ENCODE assay signal across 8 mouse cellular contexts in genomic region chr7:44375207-44375606, GRCm38 (mm10). TPM values are rescaled to one million over a fixed set of nuclear protein-coding genes. Genes with fewer than 3 reads are reported as not detected.
A peak's percentile ranks its signal among the peaks of the same experiment; 100 is the strongest.
DNase-seq lines count a peak whose midpoint lies in the region; ATAC-seq and TF ChIP-seq lines count a peak whose summit lies in the region.
"Had no signal": no experiment of that assay in that cellular context is flagged by ENCODE, and none has a peak within 500 bp of the region (broad histone marks: within the 10 kb centered on the region; RNA-seq: fewer than 3 reads in every experiment).

No protein-coding gene starts in this region.

- TF ChIP-seq RAD21 in CH12.LX (IDR thresholded peaks at IDR 0.05; ENCODE audit: low read depth, low read length): no peak

- H3K27ac ChIP-seq in CH12.LX (ENCODE audit: insufficient read depth, low read depth): no peak overlapping the region
- H3K27ac ChIP-seq in forebrain, embryonic 15.5 days (replicated peaks): peak overlapping the region; percentile 72
- no peak overlapping the region for H3K27ac ChIP-seq in liver, embryonic 14.5 days

- H3K4me2 ChIP-seq in CH12.LX (ENCODE audit: insufficient read depth, low read depth, poor library complexity, severe bottlenecking): 0 out of 2 replicates have a peak overlapping the region, but pooled peaks have one; percentile 79
- H3K4me2 ChIP-seq in forebrain, embryonic 15.5 days (replicated peaks): peak overlapping the region; percentile 78
- peak overlapping the region; percentile 74 for H3K4me2 ChIP-seq in liver, embryonic 14.5 days (ENCODE audit: low read depth)

- TF ChIP-seq POLR2A in CH12.LX (IDR thresholded peaks at IDR 0.05; ENCODE audit: low read depth, low read length): no peak

- no peak overlapping the region for H3K9ac ChIP-seq in CH12.LX (ENCODE audit: insufficient read depth, low read depth)
- H3K9ac ChIP-seq in forebrain, embryonic 15.5 days (replicated peaks): peak overlapping the region; percentile 64
- H3K9ac ChIP-seq in liver, embryonic 14.5 days (replicated peaks): no peak overlapping the region; the same call in 1 of the 2 replicates

- no peaks in the 10 kb centered on the region for H3K79me2 ChIP-seq in CH12.LX (replicated peaks; ENCODE audit: control insufficient read depth, extremely low read depth, insufficient read depth, poor library complexity, severe bottlenecking)

- dilution Hi-C loops in CH12.LX (cut with MboI; ENCODE audit: extremely low pct_ligation_motif_present, extremely low pct_unique_long_range_greater_than_20kb, low sequenced_read_pairs): no loop called here

- peaks cover 0 to 21% of the 10 kb centered on the region in 2 experiments; a peak in 2 of 4 replicates for H3K4me1 ChIP-seq in CH12.LX (ENCODE audit: control insufficient read depth in 1 of 2, insufficient read depth in 2 of 2)
- H3K4me1 ChIP-seq in forebrain, embryonic 15.5 days: peaks cover 21% of the 10 kb centered on the region
- peaks cover 0 to 10% of the 10 kb centered on the region in 2 experiments; a peak in 3 of 4 replicates for H3K4me1 ChIP-seq in liver, embryonic 14.5 days (replicated peaks; ENCODE audit: control insufficient read depth in 2 of 2, insufficient read depth in 2 of 2, low read length in 1 of 2)

- no peak overlapping the region for H3K4me3 ChIP-seq in CH12.LX (replicated peaks in 1 of 3; ENCODE audit: low read depth in 2 of 3, low read length in 2 of 3, poor library complexity in 1 of 3)
- H3K4me3 ChIP-seq in forebrain, embryonic 15.5 days: peak overlapping the region; percentile 65
- H3K4me3 ChIP-seq in liver, embryonic 14.5 days (ENCODE audit: insufficient read depth in 1 of 2, low read depth in 2 of 2, low read length in 2 of 2): no peak overlapping the region

- no peak for TF ChIP-seq CTCF in CH12.LX (conservative IDR thresholded peaks at IDR 0.05 in 1 of 2, IDR thresholded peaks at IDR 0.05 in 1 of 2; ENCODE audit: low read depth in 2 of 2, low read length in 2 of 2)
- no peak for TF ChIP-seq CTCF in liver, embryonic 14.5 days (IDR thresholded peaks at IDR 0.05; ENCODE audit: low read depth)

- intact Hi-C loops in gastrocnemius, postnatal 14 days (cut with DNase I; ENCODE audit: low total_unique reads): no loop called here

- H3K9me3 ChIP-seq in CH12.LX (replicated peaks; ENCODE audit: low read length): peaks cover 10% of the 10 kb centered on the region
- H3K9me3 ChIP-seq in forebrain, embryonic 15.5 days: no peaks in the 10 kb centered on the region
- no peaks in the 10 kb centered on the region for H3K9me3 ChIP-seq in liver, embryonic 14.5 days (ENCODE audit: control insufficient read depth, low read length)

- 2% methylated on average over 10 of the region's 10 CpGs for whole genome bisulfite sequencing in forebrain, embryonic 15.5 days
- WGBS in liver, embryonic 14.5 days (ENCODE audit: insufficient replicate concordance): 30% methylated on average over 10 of the region's 10 CpGs

- DNase-seq in CH12.LX (ENCODE audit: extremely low read depth) (no peak), ES-CJ7 (ENCODE audit: low read depth, low spot score) (peak; percentile 100)
- DNase-seq in liver, embryonic 14.5 days (ENCODE audit: low read depth in 3 of 3, low spot score in 3 of 3): no peak
- no peak for DNase-seq in gastrocnemius, postnatal 14 days
- DNase-seq in urinary bladder, postnatal 4 days (ENCODE audit: low spot score in 2 of 2): no peak
- no peak for DNase-seq in frontal cortex, postnatal 25 days (ENCODE audit: low spot score in 2 of 2)
- DNase-seq: kidney, postnatal 25 days had no signal

- no peak for ATAC-seq in forebrain, embryonic 15.5 days (replicated peaks)
- no peak for ATAC-seq in liver, embryonic 14.5 days (ENCODE audit: insufficient read depth)

- peaks cover 38% of the 10 kb centered on the region for H3K27me3 ChIP-seq in CH12.LX (replicated peaks)
- H3K27me3 ChIP-seq in forebrain, embryonic 15.5 days: 0 out of 2 replicates have a peak, but pooled peaks cover 3% of the 10 kb centered on the region
- H3K27me3 ChIP-seq in liver, embryonic 14.5 days (ENCODE audit: control insufficient read depth, insufficient read depth, low read length): no peaks in the 10 kb centered on the region

- in situ Hi-C loops in CH12.LX (cut with MboI; ENCODE audit: low pct_ligation_motif_present, low pct_unique_long_range_greater_than_20kb, low sequenced_read_pairs): no loop called here

- TF ChIP-seq EP300 in CH12.LX (IDR thresholded peaks at IDR 0.05; ENCODE audit: low read length): no peak
- no peak for TF ChIP-seq EP300 in liver, embryonic 14.5 days (IDR thresholded peaks at IDR 0.05; ENCODE audit: low read depth)

- H3K36me3 ChIP-seq in CH12.LX (replicated peaks in 1 of 2; ENCODE audit: control insufficient read depth in 1 of 2, insufficient read depth in 1 of 2, low read length in 1 of 2): no peaks in the 10 kb centered on the region
- no peaks in the 10 kb centered on the region for H3K36me3 ChIP-seq in forebrain, embryonic 15.5 days
- no peaks in the 10 kb centered on the region for H3K36me3 ChIP-seq in liver, embryonic 14.5 days (replicated peaks; ENCODE audit: control insufficient read depth, insufficient read depth, low read depth)

TF ChIP-seq in CH12.LX, 34 proteins besides CTCF, POLR2A, EP300 and RAD21:
- TF ChIP-seq POLR2AphosphoS2 (IDR thresholded peaks at IDR 0.05; ENCODE audit: low read depth, low read length): no peak
TF ChIP-seq in CH12.LX: peak in this region for 0.

RNA-seq across cellular contexts. Expression of gene Syt3, which starts 8.7 kb away (rescaled TPM):
- 0.08 and 0.17 TPM in 2 replicates for total RNA-seq in CH12.LX (2012; rRNA removed)
- 0.11 TPM in 1 of 2 replicates, not detected in the other for total RNA-seq in CH12.LX (2014; rRNA removed)
- 0.30 TPM in 1 of 2 replicates, not detected in the other for polyA plus RNA-seq in CH12.LX (2012; ENCODE audit: insufficient read length, low read depth)
- 24.5 and 26.7 TPM in 2 replicates for polyA plus RNA-seq in forebrain, embryonic 15.5 days (2015; fragmentation: Nextera tagmentation; extraction: Ambion mirVana)
- 0.02 and 0.06 TPM in 2 replicates for polyA plus RNA-seq in liver, embryonic 14.5 days (2012; rRNA removed)
- polyA plus RNA-seq in liver, embryonic 14.5 days (2014; fragmentation: Nextera tagmentation; extraction: Ambion mirVana): 0.14 TPM in 1 of 2 replicates, not detected in the other
- total RNA-seq in gastrocnemius, postnatal 14 days (2021): under 1 TPM; 0.35 to 0.49 TPM

RNA-seq across cellular contexts. Expression of gene 1700008O03Rik, which starts 10.4 kb away (rescaled TPM):
- total RNA-seq in CH12.LX (2012; rRNA removed): 0.17 and 0.81 TPM in 2 replicates
- total RNA-seq in CH12.LX (2014; rRNA removed): not detected in 2 replicates
- 0.74 and 1.7 TPM in 2 replicates for polyA plus RNA-seq in CH12.LX (2012; ENCODE audit: insufficient read length, low read depth)
- polyA plus RNA-seq in forebrain, embryonic 15.5 days (2015; fragmentation: Nextera tagmentation; extraction: Ambion mirVana): 1.1 and 1.4 TPM in 2 replicates
- 0.06 and 0.12 TPM in 2 replicates for polyA plus RNA-seq in liver, embryonic 14.5 days (2012; rRNA removed)
- polyA plus RNA-seq in liver, embryonic 14.5 days (2014; fragmentation: Nextera tagmentation; extraction: Ambion mirVana): not detected in 2 replicates
- not detected for total RNA-seq in gastrocnemius, postnatal 14 days (2021)

RNA-seq across cellular contexts. Expression of gene Lrrc4b, which starts 53.6 kb away (rescaled TPM):
- 0.04 TPM in 1 of 2 replicates, not detected in the other for total RNA-seq in CH12.LX (2012; rRNA removed)
- not detected in 2 replicates for total RNA-seq in CH12.LX (2014; rRNA removed)
- polyA plus RNA-seq in CH12.LX (2012; ENCODE audit: insufficient read length, low read depth): not detected in 2 replicates
- 15.6 and 15.7 TPM in 2 replicates for polyA plus RNA-seq in forebrain, embryonic 15.5 days (2015; fragmentation: Nextera tagmentation; extraction: Ambion mirVana)
- polyA plus RNA-seq in liver, embryonic 14.5 days (2012; rRNA removed): 0.02 and 0.30 TPM in 2 replicates
- polyA plus RNA-seq in liver, embryonic 14.5 days (2014; fragmentation: Nextera tagmentation; extraction: Ambion mirVana): not detected in 2 replicates
- 1 to 10 TPM in 1 of 2 experiments, under 1 TPM in 1; 0.51 to 1.3 TPM for total RNA-seq in gastrocnemius, postnatal 14 days (2021)

Comparison
In these comparisons a context has a peak if more than half of its experiments do, and no peak if none do; other contexts are left out.
1. RNA of gene Syt3, which starts 8.7 kb away (polyA plus RNA-seq): 24.5 to 26.7 TPM in forebrain, embryonic 15.5 days; 0.30 TPM in CH12.LX and 0.02 to 0.14 TPM in liver, embryonic 14.5 days; every median in the first group is over 10 times any median in the second.
2. RNA of gene Lrrc4b, which starts 53.6 kb away (polyA plus RNA-seq): 15.6 to 15.7 TPM in forebrain, embryonic 15.5 days; 0.02 to 0.30 TPM in liver, embryonic 14.5 days and not detected in CH12.LX; every median in the first group is over 10 times any median in the second.
3. Peak in every context shown above with its lines, with median percentiles within 50 percentile points of each other: H3K4me2 ChIP-seq.